Mouse (Mus musculus): ENCODE measurements around the gene Slc8a1.

The Slc8a1 gene

GRCm38 (mm10) chr17:81738311-81738755 lies at the start of gene Slc8a1:
Gene Slc8a1 (minus strand): TSS chr17:81738377.
- no peak for DNase-seq (ENCODE audit: low spot score)

- DNase-seq (ENCODE audit: low spot score), result peak; percentile 23
These were observed 49.2 kb upstream of the Slc8a1 start for GRCm38 (mm10) chr17:81787350-81787749.

GRCm38 (mm10) chr17:81782326-81782725 lies 44.1 kb upstream of the Slc8a1 start:
- no peak for DNase-seq (ENCODE audit: low spot score)

- no peak for DNase-seq (ENCODE audit: low spot score)
These were observed 43.3 kb upstream of the Slc8a1 start for GRCm38 (mm10) chr17:81781491-81781890.

GRCm38 (mm10) chr17:81779883-81780282 lies 41.7 kb upstream of the Slc8a1 start:
- DNase-seq (ENCODE audit: low spot score), result no peak

GRCm38 (mm10) chr17:81750664-81751063 lies 12.5 kb upstream of the Slc8a1 start:
- no peak for DNase-seq (ENCODE audit: low spot score)

DNA sequence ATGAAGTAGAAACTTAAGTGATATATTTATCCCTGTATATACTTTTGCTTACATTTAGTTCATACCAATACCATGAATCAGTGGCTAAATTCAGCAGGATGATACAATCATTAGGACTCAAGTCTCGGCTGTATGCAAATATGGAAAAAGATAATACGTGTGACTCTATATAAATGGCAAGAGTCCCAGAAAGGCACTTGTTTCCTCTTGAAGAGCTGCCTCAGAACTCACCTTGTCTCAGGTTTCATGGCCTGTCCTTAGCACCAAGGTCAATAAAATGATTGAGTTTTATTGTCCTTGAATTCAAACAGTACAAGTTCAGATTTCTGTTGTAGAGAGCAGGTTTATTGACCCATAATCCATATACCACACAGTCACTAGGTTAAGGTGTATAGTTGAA lies 4.9 kb upstream of the Slc8a1 start:
- no peak for DNase-seq (ENCODE audit: low spot score)

DNA sequence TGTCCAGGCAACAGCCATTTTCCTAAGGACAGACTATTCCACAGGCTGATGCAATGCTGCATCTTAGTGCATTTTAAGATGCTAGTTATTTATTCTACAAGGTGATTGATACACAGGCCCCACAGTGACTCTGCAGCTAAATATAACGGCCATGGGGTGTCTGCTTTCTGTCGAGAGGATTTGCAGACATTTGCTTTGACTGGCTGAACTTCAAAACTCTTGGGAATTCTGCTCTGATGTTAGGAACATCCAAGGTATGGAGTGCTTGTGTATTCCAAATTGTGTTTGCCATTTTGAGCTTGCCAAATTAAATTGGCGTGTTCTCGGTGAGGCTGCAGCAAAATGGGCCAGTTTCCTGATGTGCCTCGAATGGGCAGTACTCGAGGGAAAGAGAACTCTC lies 2.4 kb upstream of the Slc8a1 start:
- no peak for DNase-seq (ENCODE audit: low spot score)

- no peak for DNase-seq (ENCODE audit: low spot score)
These were observed 398 bp downstream of the Slc8a1 start for GRCm38 (mm10) chr17:81737779-81738178.

DNA sequence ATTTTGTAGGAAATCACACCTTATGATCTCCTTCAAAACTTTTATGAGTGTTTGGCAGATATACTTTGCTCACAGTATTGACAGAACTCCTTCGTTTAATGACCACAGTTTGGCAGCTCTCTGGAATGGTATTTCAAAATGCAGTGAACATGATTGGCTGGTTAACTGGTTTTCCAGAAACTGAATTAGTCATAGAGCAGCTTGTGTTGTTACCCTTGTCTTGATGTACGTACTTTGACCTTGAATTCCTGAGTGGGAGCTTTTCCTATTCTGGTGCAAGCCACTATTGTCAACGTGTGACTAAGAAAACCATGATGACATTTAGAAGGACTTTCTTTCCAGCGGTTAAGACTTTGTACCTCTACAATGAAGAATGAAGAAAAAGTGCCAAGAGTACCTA lies 868 bp downstream of the Slc8a1 start:
- no peak for DNase-seq (ENCODE audit: low spot score)

- no peak for DNase-seq (ENCODE audit: low spot score)
These were observed 2.6 kb downstream of the Slc8a1 start for GRCm38 (mm10) chr17:81735583-81735982.

DNA sequence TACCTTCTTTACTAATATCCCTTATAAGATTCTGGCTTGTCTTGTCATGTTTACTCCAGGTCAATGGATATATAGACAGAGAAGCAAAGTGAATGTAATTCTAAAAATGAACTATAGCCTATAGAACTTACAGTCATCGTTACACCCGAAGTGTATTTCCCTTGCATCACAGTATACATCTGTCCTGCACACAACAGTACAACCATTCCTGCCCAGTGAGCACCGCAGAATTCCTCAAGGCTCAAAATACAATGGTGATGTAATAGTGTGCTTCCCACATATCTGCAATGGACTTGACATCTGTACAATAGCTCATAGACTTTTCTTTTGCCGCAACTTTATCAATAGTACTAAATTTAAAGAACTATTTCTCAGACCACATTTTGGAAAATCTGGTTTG lies 8.3 kb downstream of the Slc8a1 start:
- DNase-seq (ENCODE audit: low spot score), result no peak

DNA sequence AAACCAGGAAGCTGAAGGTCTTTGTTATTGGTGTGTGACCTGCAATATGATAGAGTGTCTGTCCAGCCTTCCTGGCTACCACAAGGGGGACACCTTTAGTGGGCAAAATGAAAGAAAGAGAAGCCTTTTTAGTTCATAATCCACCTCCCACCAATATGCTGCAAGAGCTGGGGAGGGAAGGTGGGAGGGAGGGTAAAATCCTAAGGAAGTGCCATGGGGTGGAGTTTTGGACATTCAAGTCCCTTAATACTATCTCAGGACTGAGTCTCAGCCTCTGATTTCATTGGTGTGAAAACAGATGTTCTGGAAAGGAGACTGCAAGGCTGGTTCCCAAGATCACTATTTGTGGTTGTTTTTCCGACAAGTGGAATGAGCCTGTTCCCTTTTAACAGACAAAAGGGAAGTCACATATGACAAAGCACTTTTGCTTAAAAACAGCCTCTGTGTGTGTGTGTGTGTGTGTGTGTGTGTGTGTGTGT lies 25.9 kb downstream of the Slc8a1 start:
- DNase-seq (ENCODE audit: low spot score), result no peak

DNA sequence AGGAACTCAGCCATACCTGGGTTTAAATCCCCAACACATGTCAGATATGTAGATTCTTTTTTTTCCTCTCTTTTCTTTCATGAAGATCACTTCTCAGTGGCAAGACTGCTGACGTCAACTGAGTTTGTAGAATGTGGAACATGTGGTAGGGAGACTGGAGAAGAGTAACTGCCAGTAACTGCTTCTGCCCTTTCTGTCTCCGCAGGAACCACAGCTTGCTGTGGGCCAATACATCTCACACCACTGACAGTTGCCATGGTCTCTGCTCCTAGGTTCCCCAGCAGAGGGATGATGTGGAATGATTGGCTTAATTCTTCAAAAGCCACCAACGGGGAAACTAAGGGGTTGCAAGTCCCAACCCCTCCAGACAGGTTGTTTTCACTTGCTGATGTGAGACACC lies 33.4 kb downstream of the Slc8a1 start:
- DNase-seq (ENCODE audit: low spot score), result no peak

DNA sequence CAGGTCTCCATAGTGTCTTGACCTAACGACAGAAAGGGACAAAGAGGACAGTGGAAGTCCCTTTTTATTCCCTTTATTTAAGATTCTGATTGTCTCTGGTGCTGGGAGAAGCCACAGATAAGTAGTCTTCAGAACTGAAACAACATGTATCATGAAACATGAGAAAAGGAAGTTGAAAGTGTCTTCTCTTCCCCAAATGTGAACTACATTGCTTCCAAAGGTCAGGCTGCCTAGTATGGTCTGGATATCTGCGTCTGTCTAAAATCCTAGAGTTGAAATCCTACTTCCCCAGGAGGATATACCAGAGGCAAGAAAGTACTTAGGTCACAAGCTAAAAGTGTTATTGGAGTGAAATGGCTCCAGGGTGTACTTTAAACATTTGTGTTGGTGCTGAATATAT lies 34.9 kb downstream of the Slc8a1 start:
- no peak for DNase-seq (ENCODE audit: low spot score)

GRCm38 (mm10) chr17:81701701-81702100 lies 36.5 kb downstream of the Slc8a1 start:
- DNase-seq (ENCODE audit: low spot score), result no peak

GRCm38 (mm10) chr17:81698789-81699188 lies 39.4 kb downstream of the Slc8a1 start:
- DNase-seq (ENCODE audit: low spot score), result no peak

DNA sequence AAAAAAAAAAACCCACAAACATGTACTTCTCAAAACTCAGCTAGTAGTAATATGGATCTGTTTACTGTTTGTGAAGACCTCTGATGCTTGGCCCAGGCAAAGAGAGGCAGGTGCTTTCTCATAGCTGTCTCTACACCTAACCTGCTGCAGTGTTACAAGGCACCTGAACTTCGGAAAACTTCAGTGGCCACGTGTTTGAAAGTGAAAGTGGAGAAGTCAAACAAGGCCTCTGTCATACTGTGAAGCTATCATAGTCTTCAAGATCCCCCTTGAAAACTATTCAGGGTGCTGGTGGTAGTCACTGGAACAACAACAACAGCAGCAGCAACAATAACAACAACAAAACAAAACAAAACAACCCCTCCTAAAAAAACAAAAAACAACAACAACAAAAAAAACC lies 40.5 kb downstream of the Slc8a1 start:
- no peak for DNase-seq (ENCODE audit: low spot score)

- DNase-seq (ENCODE audit: low spot score), result no peak
These were observed 43.2 kb downstream of the Slc8a1 start for GRCm38 (mm10) chr17:81694977-81695376.

DNA sequence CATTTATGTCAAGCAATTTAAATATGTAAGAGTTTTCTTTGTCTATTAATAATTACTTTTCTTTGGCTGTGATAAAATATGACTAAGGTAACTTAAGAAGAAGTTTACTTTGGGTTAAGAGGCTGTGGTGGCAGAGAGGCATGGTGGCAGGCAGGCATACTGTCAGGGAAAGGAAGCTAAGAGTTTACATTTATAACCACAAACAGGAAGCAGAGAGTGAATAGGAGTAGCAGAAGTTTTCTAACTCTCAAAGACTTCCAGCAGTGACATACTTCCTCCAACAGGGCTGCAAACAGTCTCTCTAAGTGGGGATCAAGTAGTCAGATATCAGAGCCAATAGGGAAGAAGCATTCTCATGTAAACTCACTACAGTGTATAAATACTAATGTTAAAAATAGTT lies 58.6 kb downstream of the Slc8a1 start:
- no peak for DNase-seq (ENCODE audit: low spot score)

GRCm38 (mm10) chr17:81677450-81677849 lies 60.7 kb downstream of the Slc8a1 start:
- DNase-seq (ENCODE audit: low spot score), result no peak

DNA sequence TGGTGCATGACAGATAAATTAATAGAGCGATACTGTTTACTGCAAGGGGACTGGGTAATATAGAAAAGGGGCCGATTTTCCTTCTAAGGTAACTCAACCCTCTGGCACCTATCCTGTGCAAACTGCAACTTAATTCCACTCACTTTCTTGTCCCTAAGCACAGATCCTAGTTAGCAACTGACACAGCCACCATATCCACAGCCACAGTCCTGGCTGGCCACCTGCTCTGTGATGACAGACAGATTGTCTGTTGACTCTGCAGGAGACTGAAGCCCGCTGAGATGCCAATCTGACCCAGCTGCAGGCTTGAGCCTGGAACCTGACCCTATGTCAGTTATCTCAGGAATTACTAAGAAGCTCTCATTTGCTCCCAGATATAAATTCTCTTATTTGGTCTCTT lies 62.0 kb downstream of the Slc8a1 start:
- no peak for DNase-seq (ENCODE audit: low spot score)

DNA sequence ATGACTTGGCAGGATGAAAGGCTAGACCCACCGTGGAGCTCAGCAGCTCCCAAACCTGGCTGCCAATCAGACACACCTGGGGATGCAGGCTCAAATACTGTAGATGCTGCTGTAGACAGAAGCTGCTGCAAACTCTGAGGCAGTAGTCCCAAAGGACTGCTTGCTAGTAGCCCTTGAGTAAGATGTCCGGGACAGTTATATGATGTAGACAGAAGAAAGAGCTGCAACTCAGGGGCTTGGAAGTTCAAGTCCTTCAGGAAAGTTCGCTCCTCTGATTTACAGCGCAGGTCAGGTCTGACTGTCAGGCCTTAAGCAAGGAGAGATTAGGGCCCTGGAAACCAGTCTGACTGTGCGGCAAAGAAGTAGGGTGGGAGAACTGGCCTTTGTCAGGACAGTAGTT lies 66.9 kb downstream of the Slc8a1 start:
- no peak for DNase-seq (ENCODE audit: low spot score)

GRCm38 (mm10) chr17:81669816-81670691 lies 68.1 kb downstream of the Slc8a1 start:
- peak; percentile 77 for DNase-seq (ENCODE audit: low spot score)

All from ovary, postnatal 36 days (tissue).